Mouse (Mus musculus): ENCODE measurements at regions not wholly inside any gene's neighbourhood (a gene's known extent, or its start where the extent isn't known, plus 50 kb on each side); places are given as distances from the start of the nearest gene placed in this dataset.

DNA sequence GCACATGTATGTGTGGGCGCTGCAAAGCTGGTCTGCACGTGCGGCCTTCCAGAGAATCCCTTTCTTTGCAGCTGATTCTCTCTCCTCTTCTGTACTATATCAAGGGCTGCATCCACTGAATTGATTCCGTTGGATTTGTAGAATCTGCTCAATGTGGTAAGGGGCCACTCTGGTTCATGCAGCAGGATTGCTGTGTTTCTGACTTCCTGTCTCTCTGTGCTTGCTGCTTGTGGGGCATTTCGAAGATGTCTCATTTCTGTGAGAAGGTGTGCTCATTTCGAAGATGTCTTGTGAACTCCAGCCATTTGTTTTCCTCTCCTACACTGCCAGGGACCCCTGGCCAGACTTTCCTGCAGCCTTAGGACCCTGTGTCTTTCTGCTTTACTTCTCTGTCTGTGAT lies 1215.9 kb upstream of the A1bg start:
- Histone ChIP-seq H3K4me3 (no peak overlapping the region), H3K36me3 (ENCODE audit: control insufficient read depth, insufficient read depth) (peaks cover 9% of the 10 kb centered on the region), H3K27me3 (ENCODE audit: control insufficient read depth, insufficient read depth, insufficient read length) (no peaks in the 10 kb centered on the region), H3ac (ENCODE audit: control insufficient read depth, insufficient read length) (no peak overlapping the region), H3K79me2 (ENCODE audit: control insufficient read depth, insufficient read depth) (peaks cover 59% of the 10 kb centered on the region), H3K4me2 (ENCODE audit: low read depth) (peak overlapping the region; percentile 51)
- TF ChIP-seq SRF (IDR thresholded peaks at IDR 0.05; ENCODE audit: control insufficient read depth, insufficient read length, low read depth) (no peak), POLR2AphosphoS2 (IDR thresholded peaks at IDR 0.05; ENCODE audit: insufficient read length, low read depth) (no peak), TCF3 (IDR thresholded peaks at IDR 0.05; ENCODE audit: insufficient read length, low read depth) (no peak), TCF12 (IDR thresholded peaks at IDR 0.05; ENCODE audit: insufficient read depth, poor library complexity, severe bottlenecking) (no peak), REST (IDR thresholded peaks at IDR 0.05; ENCODE audit: insufficient read depth, insufficient read length) (no peak), MAX (IDR thresholded peaks at IDR 0.05; ENCODE audit: low read depth) (no peak), MYOD1 (IDR thresholded peaks at IDR 0.05; ENCODE audit: control insufficient read depth in 1 of 3, insufficient read length in 2 of 3, low read depth in 2 of 3) (no peak), CEBPB (IDR thresholded peaks at IDR 0.05; ENCODE audit: insufficient read depth, poor library complexity, severe bottlenecking) (no peak), POLR2A (IDR thresholded peaks at IDR 0.05; ENCODE audit: insufficient read length, low read depth) (no peak), MYOG (IDR thresholded peaks at IDR 0.05; ENCODE audit: control insufficient read depth in 1 of 3, insufficient read depth in 1 of 3, insufficient read length in 2 of 3, low read depth in 2 of 3) (no peak), E2F4 (IDR thresholded peaks at IDR 0.05; ENCODE audit: insufficient read depth) (no peak), USF1 (IDR thresholded peaks at IDR 0.05; ENCODE audit: low read depth) (no peak)

DNA sequence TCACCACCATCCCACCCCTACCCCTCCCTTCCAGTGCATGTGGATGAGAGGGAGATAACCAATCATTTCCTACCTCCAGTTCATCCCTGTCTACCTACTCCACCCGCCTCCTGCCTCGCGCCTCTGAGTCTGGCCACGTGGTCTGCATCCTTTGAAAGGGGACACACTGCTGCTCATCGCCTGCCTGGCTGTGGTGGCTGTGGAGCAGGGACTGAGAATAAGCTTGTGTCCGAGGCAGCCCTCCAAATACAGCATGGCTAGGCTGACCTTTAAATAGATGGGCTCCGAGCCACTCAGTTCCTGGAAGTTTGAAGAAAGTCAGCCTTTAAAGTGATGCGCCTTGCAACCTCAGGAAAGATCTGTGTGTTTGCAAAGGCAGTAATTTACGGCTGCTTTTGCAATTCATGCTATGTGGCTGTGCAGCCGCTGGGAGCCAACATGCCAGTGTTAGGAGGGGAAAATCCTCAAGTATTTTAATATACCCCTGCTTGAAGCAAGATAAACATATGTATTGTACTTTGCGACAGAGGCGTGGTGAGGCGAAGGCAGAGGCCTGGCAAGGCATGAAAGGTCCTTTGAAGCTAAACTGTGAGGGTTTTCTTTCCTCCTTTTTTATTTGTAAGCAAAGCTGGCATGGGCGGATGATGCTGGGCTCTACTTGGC lies 1214.3 kb upstream of the A1bg start:
- H3K4me3 ChIP-seq = no peak overlapping the region
- peaks cover 9% of the 10 kb centered on the region for H3K36me3 ChIP-seq (ENCODE audit: control insufficient read depth, insufficient read depth)
- TF ChIP-seq POLR2AphosphoS2 (IDR thresholded peaks at IDR 0.05; ENCODE audit: insufficient read length, low read depth) (no peak), CEBPB (IDR thresholded peaks at IDR 0.05; ENCODE audit: insufficient read depth, poor library complexity, severe bottlenecking) (no peak), MYOG (IDR thresholded peaks at IDR 0.05; ENCODE audit: control insufficient read depth in 1 of 3, insufficient read depth in 1 of 3, insufficient read length in 2 of 3, low read depth in 2 of 3) (no peak), USF1 (IDR thresholded peaks at IDR 0.05; ENCODE audit: low read depth) (no peak), MAX (IDR thresholded peaks at IDR 0.05; ENCODE audit: low read depth) (no peak), SRF (IDR thresholded peaks at IDR 0.05; ENCODE audit: control insufficient read depth, insufficient read length, low read depth) (no peak), E2F4 (IDR thresholded peaks at IDR 0.05; ENCODE audit: insufficient read depth) (no peak), TCF12 (IDR thresholded peaks at IDR 0.05; ENCODE audit: insufficient read depth, poor library complexity, severe bottlenecking) (no peak), POLR2A (IDR thresholded peaks at IDR 0.05; ENCODE audit: insufficient read length, low read depth) (no peak), MYOD1 (IDR thresholded peaks at IDR 0.05; ENCODE audit: control insufficient read depth in 1 of 3, insufficient read length in 2 of 3, low read depth in 2 of 3) (no peak), TCF3 (IDR thresholded peaks at IDR 0.05; ENCODE audit: insufficient read length, low read depth) (no peak), REST (IDR thresholded peaks at IDR 0.05; ENCODE audit: insufficient read depth, insufficient read length) (no peak)
- no peaks in the 10 kb centered on the region for H3K27me3 ChIP-seq (ENCODE audit: control insufficient read depth, insufficient read depth, insufficient read length)
- H3ac ChIP-seq (ENCODE audit: control insufficient read depth, insufficient read length) = no peak overlapping the region
- no peak overlapping the region for H3K4me2 ChIP-seq (ENCODE audit: low read depth)
- peaks cover 58% of the 10 kb centered on the region for H3K79me2 ChIP-seq (ENCODE audit: control insufficient read depth, insufficient read depth)

GRCm38 (mm10) chr15:62134835-62135234 lies 1212.0 kb upstream of the A1bg start:
- no peak overlapping the region for H3K4me2 ChIP-seq (ENCODE audit: low read depth)
- TF ChIP-seq POLR2AphosphoS2 (IDR thresholded peaks at IDR 0.05; ENCODE audit: insufficient read length, low read depth) (no peak), TCF12 (IDR thresholded peaks at IDR 0.05; ENCODE audit: insufficient read depth, poor library complexity, severe bottlenecking) (no peak), SRF (IDR thresholded peaks at IDR 0.05; ENCODE audit: control insufficient read depth, insufficient read length, low read depth) (no peak)
- no peaks in the 10 kb centered on the region for H3K27me3 ChIP-seq (ENCODE audit: control insufficient read depth, insufficient read depth, insufficient read length)
- no peaks in the 10 kb centered on the region for H3K36me3 ChIP-seq (ENCODE audit: control insufficient read depth, insufficient read depth)
- H3ac ChIP-seq (ENCODE audit: control insufficient read depth, insufficient read length) = no peak overlapping the region
- H3K4me3 ChIP-seq = no peak overlapping the region
- H3K79me2 ChIP-seq (ENCODE audit: control insufficient read depth, insufficient read depth) = peaks cover 55% of the 10 kb centered on the region

- H3K4me3 ChIP-seq = no peak overlapping the region
- H3K27me3 ChIP-seq (ENCODE audit: control insufficient read depth, insufficient read depth, insufficient read length) = no peaks in the 10 kb centered on the region
- H3K36me3 ChIP-seq (ENCODE audit: control insufficient read depth, insufficient read depth) = no peaks in the 10 kb centered on the region
- peaks cover 60% of the 10 kb centered on the region for H3K79me2 ChIP-seq (ENCODE audit: control insufficient read depth, insufficient read depth)
- H3ac ChIP-seq (ENCODE audit: control insufficient read depth, insufficient read length) = no peak overlapping the region
- TF ChIP-seq MAX (IDR thresholded peaks at IDR 0.05; ENCODE audit: low read depth) = no peak
- no peak for TF ChIP-seq MYOD1 (IDR thresholded peaks at IDR 0.05; ENCODE audit: control insufficient read depth in 1 of 3, insufficient read length in 2 of 3, low read depth in 2 of 3)
- no peak for TF ChIP-seq MYOG (IDR thresholded peaks at IDR 0.05; ENCODE audit: control insufficient read depth in 1 of 3, insufficient read depth in 1 of 3, insufficient read length in 2 of 3, low read depth in 2 of 3)
- TF ChIP-seq REST (IDR thresholded peaks at IDR 0.05; ENCODE audit: insufficient read depth, insufficient read length) = no peak
- TF ChIP-seq CEBPB (IDR thresholded peaks at IDR 0.05; ENCODE audit: insufficient read depth, poor library complexity, severe bottlenecking) = no peak
- no peak overlapping the region for H3K4me2 ChIP-seq (ENCODE audit: low read depth)
Observed at GRCm38 (mm10) chr15:62134308-62134707, 1211.5 kb upstream of the A1bg start.

GRCm38 (mm10) chr15:62132895-62133294 lies 1210.1 kb upstream of the A1bg start:
- H3ac ChIP-seq (ENCODE audit: control insufficient read depth, insufficient read length) = no peak overlapping the region
- H3K79me2 ChIP-seq (ENCODE audit: control insufficient read depth, insufficient read depth) = peaks cover 73% of the 10 kb centered on the region
- H3K4me2 ChIP-seq (ENCODE audit: low read depth) = no peak overlapping the region
- TF ChIP-seq REST (IDR thresholded peaks at IDR 0.05; ENCODE audit: insufficient read depth, insufficient read length) = no peak
- no peak for TF ChIP-seq MYOD1 (IDR thresholded peaks at IDR 0.05; ENCODE audit: control insufficient read depth in 1 of 3, insufficient read length in 2 of 3, low read depth in 2 of 3)
- TF ChIP-seq MYOG (IDR thresholded peaks at IDR 0.05; ENCODE audit: control insufficient read depth in 1 of 3, insufficient read depth in 1 of 3, insufficient read length in 2 of 3, low read depth in 2 of 3) = no peak
- no peaks in the 10 kb centered on the region for H3K36me3 ChIP-seq (ENCODE audit: control insufficient read depth, insufficient read depth)
- H3K27me3 ChIP-seq (ENCODE audit: control insufficient read depth, insufficient read depth, insufficient read length) = no peaks in the 10 kb centered on the region
- no peak overlapping the region for H3K4me3 ChIP-seq
